Mouse (Mus musculus): Measurements from ENCODE around the gene Gpbp1.

GRCm38 (mm10) chr13:111509385-111509784 is 19.5 kb upstream of the Gpbp1 start:
- TF ChIP-seq POLR2A (IDR thresholded peaks at IDR 0.05; ENCODE audit: insufficient read length, low read depth): no peak
- TF ChIP-seq MYOD1 (IDR thresholded peaks at IDR 0.05; ENCODE audit: control insufficient read depth in 1 of 3, insufficient read length in 2 of 3, low read depth in 2 of 3): no peak
- no peak for TF ChIP-seq USF1 (IDR thresholded peaks at IDR 0.05; ENCODE audit: low read depth)
- TF ChIP-seq SRF (IDR thresholded peaks at IDR 0.05; ENCODE audit: control insufficient read depth, insufficient read length, low read depth): no peak
- no peak for TF ChIP-seq CEBPB (IDR thresholded peaks at IDR 0.05; ENCODE audit: insufficient read depth, poor library complexity, severe bottlenecking)

All from myocyte (in vitro differentiated cells).